Mouse (Mus musculus): ENCODE results near the gene F7. TPM values are rescaled to one million over a fixed set of nuclear protein-coding genes. Genes with fewer than 3 reads are reported as not detected.

The F7 gene
- not detected for total RNA-seq (2022)

DNA sequence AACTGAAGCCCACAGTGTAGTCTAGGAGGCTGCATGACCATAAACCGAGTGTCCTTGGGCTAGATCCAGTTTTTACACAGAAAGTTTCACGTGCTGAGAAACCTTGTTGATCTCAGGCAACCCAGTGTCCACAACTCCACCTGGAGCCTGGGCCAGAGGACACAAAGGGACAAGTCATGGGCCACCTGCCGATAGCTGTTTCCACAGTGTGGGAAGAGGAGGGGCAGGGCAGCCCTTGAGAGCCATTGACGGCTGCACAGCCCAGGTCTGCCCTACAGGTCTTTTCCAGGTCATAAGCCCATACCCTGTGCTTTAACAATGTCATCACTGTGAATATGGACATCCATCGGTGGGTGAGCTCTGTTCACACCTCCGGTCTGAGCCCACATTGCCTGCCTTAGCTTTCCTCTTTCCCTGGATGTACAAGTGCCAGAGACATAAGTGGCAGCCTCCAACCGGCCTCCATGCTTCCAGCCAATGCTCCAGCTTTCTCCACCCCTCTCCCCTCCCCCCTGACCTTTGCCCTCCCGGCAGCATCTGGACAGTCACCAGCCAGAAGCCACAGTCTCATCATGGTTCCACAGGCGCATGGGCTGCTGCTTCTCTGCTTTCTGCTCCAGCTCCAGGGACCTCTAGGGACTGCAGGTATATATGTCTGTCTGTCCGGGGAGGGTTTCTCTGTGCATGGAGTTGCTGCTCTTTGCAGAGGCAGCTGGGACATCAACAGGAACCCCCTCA lies at the start of gene F7:
Gene F7 (plus strand): TSS at position 548 of the 738 bp plus-strand sequence.
- no peak for DNase-seq (ENCODE audit: low spot score in 2 of 2)

DNA sequence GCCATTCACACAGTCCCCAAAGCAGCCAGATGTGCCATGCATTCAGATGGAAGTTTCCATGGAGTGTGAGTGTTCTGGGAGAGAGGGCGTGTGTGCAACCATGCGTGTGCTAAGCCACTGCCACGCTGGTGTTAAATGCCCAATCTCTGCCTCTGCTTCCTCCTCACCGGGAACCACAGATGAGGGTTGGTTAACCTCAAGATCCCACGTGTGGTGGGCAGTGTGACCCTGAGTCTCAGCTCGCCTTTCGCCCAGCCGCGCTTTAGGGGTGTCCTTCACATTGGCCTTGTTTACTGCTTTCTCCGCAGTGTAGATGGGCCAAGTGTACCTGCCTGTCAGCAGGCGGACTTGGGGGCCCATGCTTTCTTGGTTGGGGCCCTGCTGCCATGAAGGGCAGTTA lies 49.5 kb upstream of the F7 start:
- DNase-seq (ENCODE audit: low spot score in 2 of 2) = no peak

DNA sequence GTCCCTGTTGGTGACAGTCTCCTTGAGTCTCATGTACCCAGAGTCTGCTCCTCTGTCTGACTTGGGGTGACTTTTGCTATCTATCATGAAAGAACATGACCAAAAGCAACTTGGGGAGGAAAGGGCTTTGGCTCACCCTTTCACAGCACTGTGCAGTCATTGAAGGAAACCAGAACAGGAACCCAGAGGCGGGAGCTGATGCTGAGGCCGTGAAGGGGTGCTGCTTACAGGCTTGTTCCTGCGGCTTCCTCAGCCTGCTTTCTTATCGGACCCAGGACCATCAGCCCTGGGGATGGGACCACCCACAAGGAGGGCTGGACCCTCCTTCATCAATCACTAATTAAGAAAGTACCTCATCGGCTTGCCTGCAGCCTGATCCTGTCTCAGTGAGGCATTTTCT lies 49.1 kb upstream of the F7 start:
- DNase-seq (ENCODE audit: low spot score in 2 of 2) = no peak

DNA sequence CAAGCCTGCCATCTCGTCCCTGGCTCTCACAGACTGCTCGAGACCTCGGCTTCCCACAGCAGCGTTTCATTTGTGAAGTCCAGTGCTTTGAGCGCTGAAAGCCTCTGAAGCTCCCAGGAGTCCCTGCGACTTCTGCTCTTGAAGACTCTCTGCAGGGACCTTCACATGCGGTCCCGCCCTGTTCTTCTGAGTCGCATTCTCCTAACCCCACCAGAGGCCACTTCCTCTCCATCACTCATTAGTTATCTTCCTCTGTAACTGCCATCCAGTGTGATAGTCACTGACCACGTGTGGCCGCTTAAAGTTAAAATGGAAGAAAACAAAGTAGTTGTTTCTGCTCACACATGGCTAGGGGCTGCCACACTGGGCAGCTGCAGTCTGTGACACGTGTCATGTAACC lies 48.5 kb upstream of the F7 start:
- no peak for DNase-seq (ENCODE audit: low spot score in 2 of 2)

DNA sequence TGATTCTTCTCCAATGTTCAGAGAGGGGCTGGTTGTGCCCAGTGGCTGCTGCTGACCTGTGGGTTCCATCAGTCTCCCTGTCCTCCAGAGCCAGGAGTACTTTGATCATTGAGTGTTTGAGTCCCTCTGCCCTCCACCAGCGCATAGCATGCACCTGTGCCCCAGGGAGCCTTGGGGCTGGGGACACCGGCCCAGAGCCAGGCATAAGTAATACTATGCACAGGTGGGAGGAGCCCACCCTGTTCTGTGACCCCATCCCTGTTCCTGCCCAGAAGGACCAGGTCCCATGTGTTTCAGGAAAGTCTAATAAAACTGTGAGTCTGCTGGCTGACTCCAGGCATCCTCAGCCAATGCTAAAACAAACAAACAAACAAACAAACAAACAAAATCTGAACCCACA lies 47.5 kb upstream of the F7 start:
- no peak for DNase-seq (ENCODE audit: low spot score in 2 of 2)

DNA sequence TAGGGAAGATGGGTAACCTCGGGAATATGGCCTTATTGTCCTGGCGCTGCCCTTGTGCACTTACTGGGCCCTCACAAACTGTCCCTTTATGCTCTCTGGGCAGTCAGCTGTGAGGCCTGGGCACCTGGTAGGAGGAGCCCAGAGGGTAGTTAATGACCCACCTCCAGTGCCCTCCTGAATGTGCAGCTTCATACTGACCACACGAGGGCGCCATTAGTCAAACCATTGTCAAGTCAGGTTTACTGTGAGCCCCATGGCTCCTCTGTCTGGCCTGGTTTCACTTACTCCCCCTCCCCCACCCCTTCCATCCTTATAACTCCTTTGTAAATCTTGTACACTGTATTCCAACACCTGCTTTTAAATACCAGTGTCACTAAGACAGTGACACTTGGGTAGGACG lies 47.1 kb upstream of the F7 start:
- peak in 1 of 2 experiments; percentile 50 for DNase-seq (ENCODE audit: low spot score in 2 of 2)

DNA sequence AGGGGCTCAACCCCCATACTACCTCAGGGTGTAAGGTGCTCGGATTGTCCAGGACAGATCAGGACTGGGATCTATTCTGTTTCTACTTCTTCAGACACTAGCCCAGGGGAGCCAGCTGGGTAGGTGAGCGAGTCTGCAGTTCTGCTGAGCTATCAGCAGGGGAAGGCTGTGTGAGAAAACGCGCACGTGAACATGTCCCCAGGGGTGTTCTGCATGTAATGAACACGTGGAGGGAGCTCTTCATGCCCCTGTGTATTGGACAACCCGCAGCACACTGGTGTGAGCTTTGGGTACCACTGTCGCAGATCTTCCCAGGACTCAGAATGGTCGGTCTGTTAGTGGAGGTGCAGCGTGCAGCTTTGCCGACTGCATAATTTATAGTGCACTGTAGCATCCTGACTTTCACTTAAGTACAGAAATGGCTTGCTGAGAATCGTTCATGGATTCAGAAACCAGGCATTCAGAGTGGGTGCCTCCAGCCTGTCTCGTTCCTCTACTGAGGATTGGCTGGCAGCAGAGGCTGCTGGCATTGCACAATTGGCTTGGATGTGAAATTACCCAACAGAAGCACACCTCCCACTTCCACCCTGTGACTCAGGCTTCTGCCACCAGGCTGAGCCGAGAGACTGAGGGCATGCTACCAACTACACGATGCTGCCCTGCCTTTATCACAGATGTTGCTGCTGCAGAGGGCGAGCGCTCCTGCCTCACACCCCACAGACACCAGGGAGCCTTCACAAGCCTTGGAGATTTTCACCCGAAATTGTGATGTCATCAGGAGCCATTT lies 42.0 kb upstream of the F7 start:
- DNase-seq (ENCODE audit: low spot score in 2 of 2) = peak; percentile 88 to 91

DNA sequence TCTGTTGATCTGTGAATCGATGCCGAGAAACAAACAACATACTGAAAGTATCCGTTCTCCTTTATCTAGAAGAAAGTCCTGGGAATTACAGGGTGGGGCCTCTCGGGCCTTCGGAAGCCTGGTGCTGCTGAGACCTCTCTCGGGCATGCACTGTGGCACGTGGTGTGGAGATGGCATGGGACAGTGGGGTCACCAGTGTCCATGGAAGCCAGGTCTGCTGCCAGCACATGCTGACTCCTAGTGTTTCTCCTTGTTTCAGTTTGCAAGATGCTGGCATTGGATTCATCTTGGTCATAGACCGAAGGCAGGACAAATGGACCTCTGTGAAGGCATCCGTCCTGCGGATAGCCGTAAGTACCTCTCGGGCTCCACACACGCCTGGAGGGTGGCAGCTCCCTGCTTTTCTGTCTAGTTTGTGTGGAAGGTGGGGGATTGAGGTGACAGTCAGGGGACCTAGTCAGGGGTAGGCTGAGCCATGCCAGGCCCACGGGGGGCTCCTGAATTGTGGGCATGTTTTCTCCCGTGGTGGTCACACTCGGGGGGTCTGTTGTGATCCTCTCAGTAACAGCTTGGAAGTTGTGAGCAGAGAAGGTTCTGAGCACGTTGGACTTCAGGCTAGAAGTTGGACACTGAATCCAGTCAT lies 41.1 kb upstream of the F7 start:
- DNase-seq (ENCODE audit: low spot score in 2 of 2) = no peak

DNA sequence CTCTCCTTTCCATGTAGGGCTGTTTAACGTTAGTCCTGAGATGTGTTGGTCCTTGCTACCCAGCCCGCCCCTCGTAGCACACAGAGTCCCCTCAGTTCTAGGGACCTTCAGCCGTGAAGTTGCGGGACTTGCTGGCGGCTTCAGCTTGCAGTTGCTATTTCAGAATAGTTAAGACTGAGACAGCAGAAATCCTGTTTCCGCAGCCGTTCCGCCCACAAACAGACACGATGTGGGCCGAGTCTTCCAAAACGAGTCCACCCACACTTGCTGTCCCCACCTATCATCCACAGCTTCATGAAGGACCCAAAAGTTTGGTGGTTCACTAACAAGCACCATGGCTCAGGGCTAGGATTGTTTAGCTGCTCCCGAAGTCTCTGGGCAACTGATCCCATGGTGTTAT lies 40.6 kb upstream of the F7 start:
- DNase-seq (ENCODE audit: low spot score in 2 of 2) = peak; percentile 74 to 75

DNA sequence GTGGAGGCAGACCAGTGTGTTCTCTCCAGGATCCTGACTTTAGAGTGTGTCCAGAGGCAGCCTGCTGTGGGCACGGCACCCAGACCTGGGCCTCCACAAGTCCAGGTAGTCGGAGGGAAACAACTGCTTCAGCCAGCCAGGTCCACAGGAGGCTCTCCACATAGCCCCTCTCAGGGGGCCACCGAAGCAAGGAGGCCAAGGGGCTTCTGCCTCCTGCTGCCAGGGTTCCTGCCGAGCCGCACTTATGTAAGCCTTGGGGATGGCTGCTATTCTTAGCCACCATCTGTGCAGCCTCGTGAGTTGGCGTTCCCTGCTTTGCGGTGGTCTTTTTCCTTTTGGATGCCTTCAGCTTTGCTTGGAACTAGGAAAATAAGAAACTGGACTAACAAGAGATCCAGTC lies 38.3 kb upstream of the F7 start:
- peak; percentile 60 to 70 for DNase-seq (ENCODE audit: low spot score in 2 of 2)

DNA sequence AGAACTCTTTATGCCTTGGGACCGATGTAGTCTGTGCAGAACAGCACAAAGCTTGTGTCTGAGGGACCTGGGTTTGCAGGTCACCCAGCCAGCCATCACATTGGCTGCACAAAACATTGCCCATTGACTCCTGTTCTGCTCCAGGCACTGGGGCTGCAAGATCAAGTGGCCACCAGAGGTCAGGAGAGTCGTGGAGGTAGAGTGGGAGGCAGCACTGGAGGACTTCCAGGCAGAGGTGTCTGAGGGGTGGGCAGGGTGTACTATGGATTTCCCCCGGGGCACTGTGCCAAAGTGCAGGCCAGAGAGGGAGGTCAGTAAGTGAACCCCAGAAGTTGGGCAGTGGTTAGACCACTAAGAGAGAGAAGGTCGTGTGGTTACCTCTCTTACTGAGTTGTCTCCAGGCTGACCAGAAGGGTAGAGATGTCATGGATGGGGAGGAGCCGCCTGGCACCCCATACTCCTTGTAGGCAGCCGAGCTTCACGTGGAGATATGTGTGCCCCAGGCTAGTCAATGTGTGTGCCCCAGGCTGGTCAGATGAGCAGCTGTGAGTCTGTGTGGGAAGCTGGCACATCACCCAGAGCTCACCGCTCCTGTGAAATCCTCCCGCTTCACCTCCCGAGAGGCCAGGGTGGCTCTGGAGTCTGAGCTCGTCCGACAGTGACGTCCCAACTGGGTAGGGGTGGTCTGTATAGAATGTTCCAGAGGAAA lies 37.0 kb upstream of the F7 start:
- DNase-seq (ENCODE audit: low spot score in 2 of 2) = no peak

DNA sequence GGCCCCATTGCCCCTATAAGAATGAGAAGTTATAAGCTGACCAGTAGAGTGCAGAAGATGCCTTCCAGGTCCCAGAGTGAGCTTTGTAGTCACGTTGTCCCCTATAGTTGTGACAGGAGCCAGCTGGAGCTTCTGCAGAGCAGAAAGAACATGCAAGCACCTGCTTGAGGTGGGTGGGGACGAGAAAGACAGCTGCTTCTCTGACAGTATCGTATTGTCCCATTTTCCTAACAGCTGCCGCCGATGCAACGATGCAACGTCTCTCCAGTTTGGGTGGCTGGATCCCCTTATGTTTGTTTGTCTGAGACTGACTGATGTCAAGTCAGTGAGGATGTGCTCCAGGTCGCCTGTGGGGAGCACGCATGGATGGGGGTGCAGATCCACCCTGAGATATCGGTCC lies 34.4 kb upstream of the F7 start:
- no peak for DNase-seq (ENCODE audit: low spot score in 2 of 2)

DNA sequence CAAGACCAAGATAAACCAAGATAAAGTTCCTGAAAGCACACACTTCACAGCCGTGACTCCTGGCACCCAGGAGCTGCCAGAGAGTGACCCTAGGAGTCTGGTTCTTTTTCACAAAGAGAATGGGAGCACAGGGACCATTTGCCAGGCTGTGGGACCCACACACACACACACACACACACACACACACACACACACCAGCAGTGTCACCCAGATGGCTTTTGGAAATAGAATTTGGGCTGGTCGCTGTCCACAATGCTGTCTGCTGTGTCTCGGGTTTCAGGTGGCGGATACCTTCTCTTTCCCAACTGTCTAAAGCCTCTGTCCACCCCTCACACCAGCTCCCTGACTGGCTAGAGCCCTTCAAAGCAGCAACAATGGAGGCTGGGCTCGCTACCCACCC lies 31.4 kb upstream of the F7 start:
- no peak for DNase-seq (ENCODE audit: low spot score in 2 of 2)

DNA sequence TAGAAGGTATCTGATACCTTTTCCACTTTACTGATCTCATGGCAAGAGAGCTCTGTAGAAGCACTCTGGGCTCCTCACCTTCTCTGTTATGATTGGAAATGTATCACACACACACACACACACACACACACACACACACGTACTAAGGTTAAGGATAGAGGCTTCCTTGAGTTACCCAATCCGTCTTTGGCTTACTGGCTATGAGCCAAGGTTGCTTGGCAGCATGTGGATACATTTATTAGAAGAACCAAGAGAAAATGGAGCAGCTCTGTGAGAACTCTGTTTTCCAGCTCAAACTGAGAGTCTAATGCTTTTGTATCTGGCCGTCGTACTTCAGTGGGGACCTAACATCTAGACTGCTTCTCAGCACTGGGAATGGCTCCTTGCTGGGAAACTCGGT lies 30.4 kb upstream of the F7 start:
- DNase-seq (ENCODE audit: low spot score in 2 of 2) = peak in 1 of 2 experiments; percentile 34

DNA sequence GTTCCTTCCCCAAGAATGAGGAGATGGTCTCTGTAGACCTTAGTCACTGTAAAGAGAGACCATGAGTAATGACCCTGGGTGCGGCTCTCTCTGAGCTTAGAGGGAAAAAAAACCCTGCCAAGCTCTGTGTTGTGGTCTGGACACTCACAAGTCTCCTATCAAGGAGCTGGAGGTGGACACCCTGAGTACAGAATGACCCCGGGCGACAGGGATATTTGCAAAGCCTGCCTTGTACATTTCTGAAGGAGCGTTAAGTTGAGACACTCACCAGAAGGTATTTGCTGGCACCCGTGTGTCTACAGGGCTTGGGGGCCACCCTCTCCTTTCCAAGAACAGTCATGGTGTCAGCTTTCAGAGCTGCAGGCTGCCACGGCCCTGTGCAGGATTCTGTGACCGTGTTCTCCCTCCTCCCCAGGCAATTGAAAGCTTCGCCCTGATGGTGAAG lies 29.0 kb upstream of the F7 start:
- DNase-seq (ENCODE audit: low spot score in 2 of 2) = no peak

DNA sequence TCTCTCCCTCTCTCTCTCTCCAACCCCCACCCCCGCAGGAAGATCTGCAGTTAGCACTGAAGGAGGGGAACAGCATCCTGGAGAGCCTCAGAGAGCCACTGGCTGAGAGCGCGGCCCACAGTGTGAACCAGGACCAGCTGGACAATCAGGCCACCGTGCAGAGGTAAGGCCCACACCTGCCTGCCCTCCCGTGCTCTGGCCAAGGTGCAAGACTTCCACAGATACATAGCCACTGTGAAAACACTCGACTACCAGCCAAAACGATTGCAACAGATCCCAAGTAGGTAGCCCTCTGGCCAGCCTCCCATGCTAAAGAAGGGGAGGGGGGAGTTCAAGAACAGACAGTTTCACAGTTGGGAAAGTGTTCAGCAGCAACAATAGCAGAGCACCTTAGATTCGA lies 27.5 kb upstream of the F7 start:
- DNase-seq (ENCODE audit: low spot score in 2 of 2) = no peak

DNA sequence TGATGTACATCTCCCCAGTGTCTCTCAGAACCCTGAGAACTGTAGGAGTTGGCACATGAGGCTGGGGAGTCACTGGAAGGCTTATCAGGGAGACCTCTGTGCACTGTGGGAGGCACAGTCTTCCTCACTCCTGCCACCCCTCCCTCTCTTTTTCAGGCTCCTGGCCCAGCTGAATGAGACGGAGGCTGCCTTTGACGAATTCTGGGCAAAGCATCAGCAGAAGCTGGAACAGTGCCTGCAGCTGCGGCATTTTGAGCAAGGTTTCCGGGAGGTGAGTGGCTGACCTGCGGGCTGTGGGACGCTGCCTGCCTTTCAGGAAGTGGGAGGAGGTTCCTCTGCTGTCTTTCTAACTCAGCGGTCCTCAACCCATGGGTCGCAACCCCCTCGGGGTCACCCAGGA lies 26.0 kb upstream of the F7 start:
- no peak for DNase-seq (ENCODE audit: low spot score in 2 of 2)

DNA sequence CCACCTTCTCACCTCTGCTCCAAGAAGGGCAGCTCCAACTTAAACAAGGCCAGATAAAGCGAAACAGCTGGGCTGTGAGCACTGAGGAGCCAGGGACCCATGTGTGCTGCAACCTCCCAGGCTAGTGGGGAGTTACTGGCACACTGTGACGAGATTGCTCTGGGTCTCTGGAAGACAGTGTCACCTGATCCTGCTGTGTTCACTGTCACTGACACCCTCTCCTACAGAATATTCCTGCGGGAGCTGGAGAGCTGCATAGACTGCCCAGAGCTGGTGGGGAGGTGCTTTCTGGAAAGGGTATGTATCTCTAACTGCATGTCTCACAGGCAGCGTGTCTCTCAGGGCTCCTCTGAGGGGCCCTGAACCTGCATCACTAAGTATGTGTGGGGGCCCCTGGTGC lies 18.4 kb upstream of the F7 start:
- no peak for DNase-seq (ENCODE audit: low spot score in 2 of 2)

DNA sequence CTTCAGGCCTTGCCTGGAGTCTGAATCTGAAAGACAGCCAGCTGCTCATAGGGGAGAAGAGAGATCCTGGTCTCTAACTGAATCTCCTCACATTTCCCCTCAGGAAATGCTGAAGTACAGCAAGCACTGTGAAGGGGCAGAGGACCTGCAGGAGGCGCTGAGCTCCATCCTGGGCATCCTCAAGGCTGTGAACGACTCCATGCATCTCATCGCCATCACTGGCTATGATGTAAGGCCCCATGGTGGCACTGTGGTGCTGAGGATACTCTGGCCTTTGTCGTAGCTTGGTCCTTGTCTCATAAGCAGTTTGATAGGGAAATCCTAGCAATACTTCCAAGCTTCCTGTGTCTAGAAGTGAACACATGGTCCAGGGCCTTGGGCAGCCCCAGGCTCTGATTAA lies 15.5 kb upstream of the F7 start:
- no peak for DNase-seq (ENCODE audit: low spot score in 2 of 2)

DNA sequence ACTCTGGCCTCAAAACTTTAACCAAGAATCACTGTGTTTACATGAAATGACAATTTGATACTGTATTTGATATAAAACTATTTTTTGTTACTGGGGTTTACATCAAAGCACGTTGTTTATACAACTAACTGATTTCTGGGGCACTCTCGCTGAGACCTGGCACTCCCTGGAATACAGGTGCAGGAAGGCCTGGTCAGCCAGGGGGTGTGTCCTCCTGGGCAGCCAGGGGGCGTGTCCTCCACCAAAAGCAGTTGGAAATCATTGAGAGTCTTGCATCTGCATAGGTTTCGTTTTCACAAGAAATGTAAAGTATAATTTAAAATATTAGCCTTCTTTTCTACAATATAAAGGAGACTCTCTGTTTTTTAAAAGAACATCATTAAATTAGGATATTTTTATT lies 6.3 kb upstream of the F7 start:
- DNase-seq (ENCODE audit: low spot score in 2 of 2) = no peak

DNA sequence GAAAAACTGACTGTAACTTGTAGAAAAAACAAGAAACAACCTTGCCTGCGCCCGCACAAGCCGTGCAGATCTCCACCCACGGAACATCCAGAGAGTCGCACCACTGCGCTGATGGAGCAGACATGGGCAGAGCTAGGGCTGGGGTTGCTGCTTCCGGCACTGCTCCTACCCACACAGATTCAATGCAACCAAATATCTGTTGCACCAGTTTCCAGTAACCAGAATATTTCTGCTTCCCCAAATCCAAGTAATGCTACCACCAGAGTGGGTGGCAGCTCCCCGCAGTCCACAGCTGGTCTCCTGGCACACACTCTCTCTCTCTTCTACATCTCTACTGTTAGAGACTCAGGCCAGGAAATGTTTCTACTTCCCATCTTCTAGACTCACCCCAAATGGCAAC lies 4.0 kb upstream of the F7 start:
- DNase-seq (ENCODE audit: low spot score in 2 of 2) = peak; percentile 38 to 41

DNA sequence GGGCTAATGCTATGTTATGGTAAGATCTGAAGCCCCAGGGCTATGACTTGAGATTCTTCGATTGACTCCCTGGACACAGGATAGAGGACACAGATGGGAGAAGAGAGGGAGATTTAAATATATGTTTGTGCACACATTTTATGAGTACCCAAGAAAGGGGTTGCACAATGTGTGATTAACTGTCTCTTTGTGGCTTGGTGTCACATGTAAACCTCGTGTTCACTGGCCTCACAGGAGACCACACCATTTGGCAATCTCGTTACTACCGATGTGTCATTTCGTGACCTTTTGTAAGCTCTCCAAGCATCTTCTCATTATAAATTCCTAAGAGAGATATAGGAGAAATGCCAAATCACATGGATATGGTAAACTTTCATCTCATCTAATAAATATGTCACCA lies 1.8 kb downstream of the F7 start:
- DNase-seq (ENCODE audit: low spot score in 2 of 2) = no peak

All from layer of hippocampus, adult 8-10 months (tissue).